Mouse (Mus musculus) cerebellum, adult 8-10 months (tissue): Measurements from ENCODE around the gene Stil.

Source experiments
- DNase-seq: peaks from one replicate; pipeline ENCODE4 v3.0.0; 2022

Stil gene

DNA sequence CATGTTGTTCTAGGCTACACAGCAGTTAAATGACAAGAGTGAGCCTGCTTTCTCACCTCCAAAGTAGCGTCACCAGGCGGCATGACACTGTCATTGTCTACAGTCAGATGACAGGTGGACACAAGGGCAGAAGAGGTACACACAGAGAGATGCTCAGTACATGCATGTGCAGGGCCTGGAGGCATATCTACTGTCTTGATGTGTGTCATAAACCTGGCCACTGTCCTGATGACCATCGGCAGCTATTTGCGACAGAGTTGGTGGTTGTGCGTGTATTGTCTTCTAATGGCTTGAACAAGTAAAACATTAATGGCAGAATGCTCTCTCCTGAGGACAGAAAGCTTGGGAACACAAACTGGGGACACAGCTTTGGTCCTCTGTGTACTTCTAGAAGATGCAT is 51.3 kb downstream of the Stil start:
- DNase-seq, result no peak

DNA sequence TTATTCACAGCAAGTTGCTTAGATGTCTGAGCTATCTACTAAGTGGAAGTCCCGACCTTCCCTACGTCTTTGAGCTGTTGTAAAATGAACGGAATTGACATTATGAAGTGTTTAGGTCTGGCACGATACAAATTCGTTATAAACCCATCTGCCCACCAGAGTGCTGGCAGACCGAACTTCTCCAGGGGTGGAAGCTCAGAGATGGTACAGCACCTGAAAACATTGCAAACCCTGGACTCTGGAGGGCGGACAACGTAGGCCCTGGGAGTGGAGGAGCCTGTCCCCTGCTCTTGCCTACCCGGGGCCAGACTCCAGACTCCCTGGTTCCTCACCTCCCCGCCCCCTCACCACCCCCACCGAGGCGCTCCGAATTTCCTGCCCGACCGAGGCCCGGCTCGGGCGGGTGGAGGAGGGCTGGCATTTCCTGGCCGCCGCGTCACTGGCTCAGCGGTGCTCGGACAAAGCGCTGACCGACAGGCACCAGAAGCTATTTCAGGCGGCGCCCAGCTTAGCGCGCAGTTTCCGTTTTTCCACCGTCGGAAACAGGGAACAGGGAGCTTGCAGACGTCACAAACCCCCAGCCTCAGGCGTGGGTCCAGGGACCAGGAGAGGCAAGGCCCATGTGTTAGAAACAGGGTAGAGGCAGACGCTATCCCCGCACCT is 52.5 kb downstream of the Stil start:
- DNase-seq, result no peak

DNA sequence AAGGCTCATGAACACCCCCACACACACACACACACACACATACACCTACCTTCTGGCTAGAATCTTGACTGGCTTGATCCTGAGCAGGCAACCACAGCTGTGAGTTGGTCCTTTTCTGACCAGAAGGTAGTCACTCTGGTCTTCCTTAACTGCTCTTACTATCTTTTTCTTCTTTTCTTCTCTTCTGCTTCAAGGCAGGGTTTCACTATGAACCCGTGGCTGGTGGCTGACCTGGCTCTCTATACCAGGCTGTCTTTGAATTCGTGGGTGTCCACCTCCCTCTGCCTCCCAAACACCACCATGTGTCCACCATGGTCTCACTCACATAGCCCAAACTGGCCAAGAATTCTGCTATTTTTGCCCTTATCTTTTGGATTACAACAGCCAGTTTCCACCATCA is 55.1 kb downstream of the Stil start:
- DNase-seq, result no peak

DNA sequence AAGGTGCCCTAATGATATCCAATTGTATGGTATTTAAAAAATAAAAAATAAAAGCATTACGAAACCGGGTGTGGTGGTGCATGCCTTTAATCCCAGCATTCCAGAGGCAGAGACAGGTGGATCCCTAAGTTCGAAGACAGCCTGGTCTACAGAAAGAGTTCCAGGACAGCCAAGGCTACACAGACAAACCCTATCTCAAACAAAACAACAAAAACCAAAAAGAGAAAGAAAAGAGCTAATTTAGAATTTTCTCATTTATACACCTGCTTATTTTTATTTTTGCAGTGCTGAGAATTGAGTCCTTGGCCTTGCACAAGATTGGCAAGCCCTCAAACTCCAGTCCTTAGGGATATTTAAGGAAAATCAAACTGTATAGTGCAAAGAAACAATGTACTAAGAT is 55.7 kb downstream of the Stil start:
- DNase-seq, result no peak

DNA sequence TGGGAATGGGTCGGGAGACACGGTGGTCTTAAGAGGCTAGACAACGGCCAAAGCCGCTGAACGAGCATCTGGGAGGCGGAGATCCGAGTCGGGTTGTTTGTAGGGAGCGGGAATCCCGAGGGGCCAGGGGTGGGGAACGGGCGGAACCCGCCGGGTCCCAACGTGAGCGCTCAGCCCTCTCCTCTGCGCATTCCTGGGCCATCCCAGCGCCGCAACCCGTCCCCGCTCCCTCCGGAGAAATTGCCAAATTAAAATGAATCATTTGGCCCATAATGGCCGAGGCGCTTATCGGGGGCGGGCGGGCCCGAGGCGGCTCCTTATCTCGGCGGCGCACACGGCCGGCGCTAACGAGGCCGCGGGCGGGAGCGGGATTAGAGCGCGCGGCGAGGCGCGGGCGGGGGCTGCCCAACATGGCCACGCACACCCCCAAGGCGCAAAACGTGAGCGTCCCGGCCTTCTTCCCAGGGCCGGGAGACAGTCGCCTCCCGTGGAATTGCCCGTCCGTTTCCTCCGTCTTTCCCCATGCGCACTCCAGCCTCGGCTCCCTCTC is 56.5 kb downstream of the Stil start, which contains the start of gene Tal1:
Gene Tal1 (plus strand): TSS at position 56 of the 550 bp plus-strand sequence.
- DNase-seq, result no peak

DNA sequence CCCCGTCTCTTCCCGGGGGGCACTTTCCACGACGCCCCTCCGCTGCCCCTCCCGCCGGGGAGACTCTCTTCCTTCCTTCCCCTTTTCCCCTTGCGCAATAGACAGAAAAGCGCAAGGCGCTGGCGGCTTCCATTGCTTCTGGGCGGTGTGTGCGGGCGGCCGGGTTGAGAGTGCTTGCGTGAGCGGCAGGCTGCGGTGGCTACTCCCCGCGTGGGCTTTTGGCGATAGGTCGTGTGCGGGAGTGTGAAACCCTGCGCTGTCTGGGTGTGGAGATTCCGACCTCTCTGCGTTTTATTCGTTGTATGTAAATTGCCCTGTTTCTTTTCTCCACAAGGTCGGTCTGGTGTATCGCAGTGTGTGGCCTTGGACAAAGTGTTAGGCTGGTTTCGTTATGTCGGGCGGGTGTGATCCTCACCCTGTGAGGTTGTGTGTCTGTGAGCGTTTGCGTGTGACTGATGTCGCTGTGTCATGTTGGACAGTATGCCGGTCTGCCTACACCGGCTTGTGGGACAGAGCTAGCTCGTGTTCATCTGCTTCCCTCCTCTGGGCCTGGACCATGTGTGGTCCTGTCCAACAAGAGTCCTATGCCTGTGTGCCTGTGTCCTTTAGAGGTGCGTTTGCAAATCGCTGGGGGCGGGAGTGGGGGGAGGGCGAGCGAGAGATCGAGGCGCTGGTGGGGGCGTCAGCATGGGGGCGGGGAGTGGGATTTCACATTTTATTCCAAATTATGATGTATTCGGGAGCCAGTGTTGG is 57.1 kb downstream of the Stil start:
- DNase-seq, result peak; percentile 27

DNA sequence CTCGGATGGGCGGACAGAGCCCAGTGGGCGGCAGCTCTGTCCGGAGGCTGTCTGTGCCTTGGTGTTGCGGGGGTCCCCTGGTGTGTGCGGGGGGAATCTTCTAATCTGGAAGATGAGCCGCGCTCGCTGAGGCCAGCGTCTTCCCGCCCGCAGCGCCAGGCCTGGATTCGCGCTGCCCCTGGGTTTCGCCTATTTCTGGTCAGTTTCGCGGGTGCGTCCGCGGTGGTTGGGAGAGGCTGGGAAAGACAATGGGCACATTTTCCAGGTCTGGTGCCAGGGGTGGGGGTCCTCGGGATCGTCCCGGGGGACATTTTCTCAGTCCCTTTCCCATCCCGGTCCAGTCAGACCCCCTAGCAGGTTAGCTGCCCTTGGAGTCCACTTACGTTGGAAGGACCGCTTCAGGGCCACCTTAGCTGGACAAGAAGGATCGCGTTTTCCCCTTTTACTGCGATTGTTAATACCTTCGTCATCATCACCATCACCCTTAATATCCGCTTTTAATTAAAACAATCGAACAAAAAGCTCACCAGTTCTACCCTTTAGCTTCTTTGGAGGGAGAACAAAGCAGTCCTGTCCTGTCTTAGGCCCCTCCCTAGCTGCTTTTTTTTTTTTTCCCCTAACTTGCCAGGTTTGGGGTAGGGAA is 57.8 kb downstream of the Stil start:
- DNase-seq, result no peak

DNA sequence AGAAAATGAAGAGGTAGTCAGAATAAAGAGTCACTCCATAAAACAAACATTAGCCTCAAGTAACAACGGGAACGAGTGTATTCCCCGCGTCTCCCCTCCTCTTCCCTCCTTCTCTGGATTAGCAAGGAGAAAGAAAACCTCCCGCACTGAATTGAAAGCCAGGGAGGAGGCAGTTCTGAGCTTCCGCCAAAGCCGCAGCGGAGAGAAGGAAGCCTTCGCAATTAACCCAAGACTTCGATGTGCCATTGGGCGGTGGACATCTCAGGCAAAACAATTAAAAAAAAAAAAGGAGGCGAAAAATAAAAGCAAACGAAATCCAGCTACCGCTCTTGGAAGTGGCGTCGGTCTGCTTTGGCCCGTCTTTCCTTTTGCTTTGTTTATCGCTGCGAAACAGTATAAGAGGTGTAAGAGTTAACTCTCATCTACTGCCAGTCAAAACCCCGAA is 58.4 kb downstream of the Stil start:
- DNase-seq, result no peak

DNA sequence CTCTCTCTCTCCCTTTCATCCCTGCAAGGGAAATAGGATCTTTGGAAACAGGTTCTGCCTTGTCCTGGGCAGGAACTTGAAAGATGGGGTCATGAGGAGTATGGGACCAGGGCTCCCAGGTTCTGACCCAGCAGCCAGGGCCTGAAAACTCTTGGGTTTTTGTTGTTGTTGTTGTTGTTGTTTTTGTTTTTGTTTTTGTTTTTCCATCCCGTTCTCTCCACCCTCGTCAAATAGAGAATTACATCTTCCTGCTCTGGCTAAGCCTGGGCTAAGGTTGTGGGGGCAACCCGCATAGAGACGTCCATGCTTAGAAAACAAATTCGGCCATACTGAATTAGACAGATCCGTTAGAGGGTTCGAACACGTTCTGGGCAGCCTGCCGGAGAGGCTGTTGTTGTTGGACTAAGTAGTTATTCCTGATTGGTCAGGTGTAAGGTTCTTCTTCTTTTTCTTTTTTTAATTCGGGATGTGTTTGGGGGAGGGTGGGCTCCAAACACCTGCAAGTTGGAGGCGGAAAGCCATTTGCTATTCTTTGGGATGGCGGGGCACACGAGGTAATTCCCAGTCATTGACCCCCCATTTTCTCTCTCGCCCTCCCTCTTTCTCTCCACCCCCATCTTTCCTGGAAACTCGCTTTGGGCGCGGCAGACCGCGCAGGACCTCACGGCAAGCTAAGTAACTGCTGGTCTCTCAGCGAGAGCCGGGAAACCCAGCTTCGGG is 59.1 kb downstream of the Stil start:
- DNase-seq, result no peak

DNA sequence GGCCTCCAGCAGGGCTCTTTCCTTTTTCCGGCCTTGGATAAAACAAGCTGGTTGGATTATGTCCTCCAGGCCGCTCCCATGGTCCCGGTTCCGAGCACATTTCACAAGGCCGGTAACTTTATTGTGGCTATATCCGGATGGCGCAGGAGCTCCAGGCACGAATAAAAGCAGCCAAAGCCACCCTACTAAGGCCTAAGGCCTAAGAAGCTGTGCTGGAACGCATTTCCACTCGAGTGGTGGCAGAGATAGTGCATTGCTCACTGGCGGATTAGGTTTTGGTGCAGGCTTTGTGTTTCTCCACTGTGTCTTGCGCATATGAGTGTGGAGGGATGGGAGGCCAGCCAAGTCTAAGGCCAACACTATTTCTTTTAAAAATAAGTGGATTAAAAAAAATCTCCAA is 59.9 kb downstream of the Stil start:
- DNase-seq, result no peak

DNA sequence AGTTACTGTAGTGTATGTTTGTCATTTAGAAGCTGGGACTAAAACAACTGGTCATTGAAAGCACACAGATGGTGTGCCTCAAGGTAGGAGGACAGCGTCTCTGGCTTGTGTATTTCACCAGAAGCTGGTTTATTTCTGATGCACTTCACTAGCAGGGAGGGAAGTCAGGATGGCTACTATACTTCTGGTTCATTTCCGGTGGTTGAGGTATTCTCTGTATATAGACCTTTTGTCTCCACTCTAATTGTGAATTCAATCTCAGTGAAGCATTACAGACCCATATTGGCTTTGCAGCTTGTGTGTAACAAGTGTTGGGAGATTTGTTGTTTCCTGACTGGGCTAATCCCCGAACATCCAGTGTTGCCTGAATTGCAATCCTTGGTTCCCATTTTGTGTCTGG is 60.8 kb downstream of the Stil start:
- DNase-seq, result no peak

DNA sequence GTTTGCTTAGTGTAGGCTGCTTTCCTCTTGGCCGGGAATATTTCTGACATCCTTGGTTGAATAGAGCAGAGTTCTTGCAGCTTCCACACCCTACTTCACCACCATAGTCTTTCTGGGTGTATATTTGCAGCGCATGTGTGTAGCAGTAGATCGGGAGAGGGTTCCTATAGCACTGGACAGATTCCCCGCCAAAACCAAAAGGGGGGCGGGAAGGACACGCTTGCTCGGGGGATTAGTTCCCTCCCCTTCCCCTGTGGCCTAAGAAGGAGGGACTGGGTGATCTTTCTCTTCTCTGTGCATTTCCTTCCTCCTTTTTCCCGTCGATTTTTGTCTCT is 62.5 kb downstream of the Stil start:
- no peak for DNase-seq

DNA sequence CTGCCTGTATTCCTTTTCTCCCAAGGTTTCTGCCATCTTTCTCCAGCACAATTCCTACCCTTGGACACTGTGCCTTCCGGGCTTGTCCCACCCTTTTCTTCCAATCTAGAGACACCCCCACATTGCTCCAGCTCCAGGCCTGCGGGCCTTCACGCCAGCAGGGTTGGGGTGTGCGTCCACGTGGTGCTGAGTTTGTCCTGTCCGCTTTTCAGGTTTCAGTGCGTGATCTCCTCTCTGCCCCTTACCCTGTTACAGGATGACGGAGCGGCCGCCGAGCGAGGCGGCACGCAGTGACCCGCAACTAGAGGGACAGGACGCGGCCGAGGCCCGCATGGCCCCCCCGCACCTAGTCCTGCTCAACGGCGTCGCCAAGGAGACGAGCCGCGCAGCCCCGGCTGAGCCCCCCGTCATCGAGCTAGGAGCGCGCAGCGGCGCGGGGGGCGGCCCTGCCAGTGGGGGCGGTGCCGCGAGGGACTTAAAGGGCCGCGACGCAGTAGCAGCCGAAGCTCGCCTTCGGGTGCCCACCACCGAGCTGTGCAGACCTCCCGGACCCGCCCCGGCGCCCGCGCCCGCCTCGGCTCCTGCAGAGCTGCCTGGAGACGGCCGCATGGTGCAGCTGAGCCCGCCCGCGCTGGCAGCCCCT is 63.0 kb downstream of the Stil start:
- no peak for DNase-seq

DNA sequence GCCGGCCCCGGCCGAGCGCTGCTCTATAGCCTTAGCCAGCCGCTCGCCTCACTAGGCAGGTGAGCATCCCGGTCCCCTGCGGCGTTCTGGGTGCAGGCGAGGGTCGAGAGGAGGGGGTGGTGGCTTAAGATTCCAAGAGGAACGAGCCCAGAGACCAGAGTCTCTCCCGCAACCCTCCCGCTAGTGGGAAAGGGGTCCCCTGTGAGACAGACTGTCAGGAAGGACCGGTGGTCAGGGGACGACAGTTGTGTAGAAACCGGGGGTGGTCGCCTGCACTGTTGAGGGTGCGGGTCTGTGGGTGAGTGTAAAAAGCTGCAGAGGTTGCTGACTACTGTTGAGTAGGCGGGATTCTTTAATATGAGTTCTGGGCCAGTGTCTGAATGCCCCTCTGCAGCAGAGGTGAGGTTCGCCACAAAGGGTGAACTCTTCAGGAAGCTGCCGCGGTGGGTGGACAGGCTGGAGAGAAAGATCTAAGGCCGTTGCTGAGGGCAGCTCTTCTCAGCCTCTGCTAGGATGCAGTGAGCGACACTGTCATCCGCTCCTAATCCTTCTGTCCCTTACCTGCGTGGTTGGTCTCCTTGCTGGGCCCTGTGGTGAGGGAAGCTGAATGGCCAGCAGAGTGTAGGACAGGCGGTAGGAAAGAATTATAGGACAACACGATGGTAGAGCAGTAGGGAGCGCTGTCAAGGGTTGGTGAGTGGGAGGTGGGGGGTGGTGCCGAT is 63.7 kb downstream of the Stil start:
- no peak for DNase-seq

DNA sequence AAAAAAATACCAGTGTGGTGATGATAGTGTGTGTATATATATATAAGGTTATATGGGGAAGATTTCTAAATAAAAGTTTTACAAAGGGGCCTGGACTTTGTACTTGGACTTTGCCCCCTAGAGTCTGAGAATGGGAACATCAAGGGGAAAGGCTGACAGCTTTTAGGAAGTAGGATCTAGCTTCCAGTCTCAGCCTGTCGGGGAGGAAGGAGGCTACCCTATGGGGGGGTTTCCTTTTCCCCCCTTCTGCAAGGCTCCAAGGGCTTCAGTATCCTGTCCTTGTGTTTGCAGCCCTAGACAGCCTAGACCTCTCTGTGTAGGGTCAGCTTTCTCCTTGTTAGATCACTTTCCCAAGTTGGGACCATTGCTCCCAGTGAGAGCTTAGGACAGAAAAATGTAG is 71.7 kb downstream of the Stil start:
- DNase-seq, result no peak

DNA sequence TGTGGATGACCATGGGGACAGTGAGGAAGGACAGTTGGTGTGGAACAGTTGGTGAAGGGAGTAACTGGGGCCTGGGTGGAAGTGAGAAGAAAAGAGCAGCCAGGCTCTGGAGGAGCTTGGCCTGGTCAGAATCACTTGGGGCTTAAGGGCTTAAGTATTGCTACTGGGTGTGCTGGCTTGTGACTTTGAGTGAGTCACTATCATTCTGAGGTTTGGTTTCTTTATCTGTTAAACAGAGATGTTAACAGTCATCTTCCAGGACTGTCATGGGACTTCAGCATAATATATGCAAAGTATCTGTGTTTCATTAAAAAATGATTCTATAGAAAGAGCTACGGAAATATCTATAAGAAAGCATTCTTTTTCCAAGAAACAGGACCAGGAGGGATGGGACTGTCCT is 74.8 kb downstream of the Stil start:
- no peak for DNase-seq

DNA sequence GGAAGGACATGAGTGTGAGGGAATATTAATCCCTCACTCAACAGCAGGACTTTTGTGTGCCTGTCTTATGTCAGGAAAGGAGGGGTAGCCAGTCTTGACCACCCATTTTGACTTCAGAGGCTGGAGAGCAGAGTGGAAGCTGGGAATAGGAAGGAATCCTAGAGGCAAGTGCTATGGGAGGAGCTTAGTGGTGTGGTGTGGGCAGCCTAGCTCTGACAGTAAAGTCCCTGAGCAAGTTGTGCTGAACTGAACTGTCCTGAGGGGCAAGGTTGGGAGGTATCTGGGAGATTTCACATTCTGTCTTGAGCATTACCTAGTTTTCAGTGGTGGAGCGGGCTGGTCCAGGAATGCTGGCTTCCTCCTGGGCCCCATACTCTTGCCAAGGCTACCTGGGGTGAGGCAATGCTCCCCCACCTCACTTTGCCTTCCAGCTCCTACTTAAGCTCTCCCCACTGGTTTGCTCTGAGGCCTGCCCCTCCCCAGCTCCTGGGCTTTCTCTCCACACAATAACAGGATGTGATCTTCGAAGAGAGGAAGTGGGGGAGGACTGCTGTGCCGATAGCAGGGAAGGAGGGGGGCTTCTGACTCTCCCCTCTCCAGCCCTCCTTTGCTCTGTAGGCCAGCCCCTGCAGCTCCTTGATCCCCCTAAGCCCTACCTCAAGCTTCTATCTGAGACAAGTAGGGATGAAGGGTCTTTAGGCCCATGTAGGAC is 75.4 kb downstream of the Stil start:
- no peak for DNase-seq

DNA sequence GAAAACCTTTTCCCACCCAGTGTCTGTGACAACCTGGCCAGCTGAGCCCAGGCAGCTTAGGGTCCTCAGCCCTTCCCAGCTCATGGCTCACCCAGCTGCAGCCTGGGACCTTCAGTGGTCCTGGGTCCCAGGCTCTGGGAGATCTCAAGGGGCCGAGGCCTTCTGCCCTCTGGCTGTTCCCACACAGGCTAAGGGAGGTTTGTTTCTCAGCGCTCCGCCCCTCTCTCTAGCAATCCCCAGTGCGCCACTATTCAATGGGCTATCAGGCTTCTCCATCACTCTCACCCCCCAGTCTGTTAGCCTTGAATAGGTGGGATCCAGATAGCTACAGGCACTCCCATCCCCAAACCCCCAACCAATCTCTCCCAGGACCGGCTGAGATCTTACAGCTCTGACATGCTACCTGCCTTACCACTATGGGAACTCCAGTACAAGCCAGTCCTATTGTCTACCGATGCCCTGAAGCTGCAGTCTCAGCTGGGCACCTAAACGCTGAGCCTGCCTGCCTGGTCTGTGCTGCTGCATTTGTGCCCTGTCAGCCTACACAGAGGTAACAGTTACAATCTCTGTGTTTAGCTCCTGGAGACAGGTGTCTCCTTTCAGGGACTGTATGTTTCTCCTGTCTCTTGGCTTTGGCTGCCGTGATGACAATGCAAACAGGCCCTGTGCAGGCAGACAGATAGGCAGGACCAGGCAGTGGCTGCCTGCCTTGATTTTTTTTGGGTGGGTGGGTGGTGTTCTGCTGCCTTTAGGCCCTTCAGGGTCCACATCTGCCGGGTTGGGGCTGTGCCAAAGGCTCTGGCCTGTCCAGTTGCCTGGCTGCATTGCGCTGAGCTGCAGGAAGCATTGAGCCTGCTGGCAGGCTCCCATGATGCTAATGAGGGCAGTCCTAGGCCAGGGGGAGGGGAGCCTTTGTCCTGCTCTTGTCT is 79.2 kb downstream of the Stil start:
- DNase-seq, result no peak

DNA sequence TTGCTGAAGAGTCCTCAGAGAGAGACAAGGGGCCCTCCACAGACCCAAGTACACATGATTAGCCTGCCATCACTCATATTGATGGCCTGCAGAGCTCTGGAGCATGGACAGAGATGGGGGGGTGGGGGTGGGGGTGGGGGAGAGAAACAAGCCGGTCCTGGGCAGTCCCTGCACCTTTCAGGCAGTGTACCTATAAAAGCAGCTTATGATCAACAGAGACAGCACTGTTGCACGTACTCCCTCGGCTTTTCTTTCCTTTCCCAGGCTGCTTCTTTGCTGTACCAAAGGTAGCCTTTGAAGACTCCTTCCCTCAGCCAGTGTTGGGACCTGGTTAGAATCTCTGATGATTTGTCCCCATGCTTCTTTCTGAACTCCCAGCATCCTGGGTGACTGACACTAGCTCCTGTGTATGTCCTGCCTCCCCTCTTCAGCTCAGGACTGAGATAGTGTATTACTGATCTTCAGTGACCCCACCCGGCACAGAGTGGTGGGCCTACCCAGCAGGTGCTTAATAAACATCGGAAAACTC is 79.9 kb downstream of the Stil start:
- no peak for DNase-seq

DNA sequence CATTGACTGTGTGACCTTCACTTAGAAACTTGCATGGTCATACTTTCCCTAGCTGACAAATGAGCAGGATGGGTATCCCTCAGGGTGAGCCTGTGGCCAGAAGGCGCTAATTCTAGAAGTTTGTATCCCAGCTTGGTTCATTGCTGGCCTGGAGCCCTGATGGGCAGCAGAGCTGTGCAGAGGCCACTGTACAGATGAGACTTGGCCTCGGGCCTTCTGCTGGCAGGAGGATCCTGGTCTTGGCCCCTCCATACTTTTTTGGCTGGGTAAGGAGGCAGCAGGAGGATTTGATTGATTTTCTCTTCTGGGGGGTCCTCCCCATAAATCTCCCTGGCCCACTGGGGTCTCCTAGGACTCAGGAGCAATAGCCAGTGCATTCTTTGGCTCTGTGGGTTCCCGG is 83.1 kb downstream of the Stil start:
- no peak for DNase-seq
